In the genomic region with DNA sequence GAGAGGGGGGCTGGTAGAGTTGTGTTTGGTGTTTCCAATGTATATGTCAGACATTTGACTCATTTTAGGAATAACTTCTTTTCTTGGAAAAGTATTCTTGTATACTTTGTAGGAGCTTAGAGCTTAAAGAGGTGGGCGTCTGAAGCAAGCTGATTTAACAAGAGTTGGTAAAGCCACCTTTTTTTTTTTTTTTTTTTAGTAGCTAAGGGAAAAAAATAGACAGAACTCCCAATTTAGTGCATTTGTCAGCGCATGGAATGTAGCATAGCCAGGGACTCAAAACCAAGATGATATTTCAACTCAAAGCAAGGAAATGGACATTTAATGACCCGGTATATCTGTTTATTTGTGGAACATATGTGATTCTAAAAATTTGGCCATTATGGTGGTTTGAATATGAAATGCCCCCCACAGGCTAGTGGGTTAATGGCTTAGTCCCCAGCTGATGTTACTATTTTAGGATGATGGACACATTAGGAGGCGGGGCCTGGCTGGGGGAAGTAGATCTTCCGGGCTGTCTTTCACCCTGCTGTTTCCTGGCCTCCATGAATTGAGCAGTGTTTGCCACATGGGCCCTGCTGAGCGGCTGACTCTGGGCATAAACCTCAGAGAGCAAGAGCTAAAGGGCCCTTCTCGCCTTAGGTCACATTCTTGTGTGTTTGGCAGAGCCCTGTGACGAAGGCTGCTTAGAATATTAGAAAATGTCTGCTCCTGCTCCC, we compare ENCODE assay signal across 15 mouse cellular contexts. TPM values are rescaled to one million over a fixed set of nuclear protein-coding genes. Genes with fewer than 3 reads are reported as not detected.
DNase-seq lines count a peak whose midpoint lies in the region; ATAC-seq lines count a peak whose summit lies in the region.
"Had no signal": no experiment of that assay in that cellular context is flagged by ENCODE, and none has a peak within 500 bp of the region (broad histone marks: within the 10 kb centered on the region; RNA-seq: fewer than 3 reads in every experiment).

No protein-coding gene starts in this region.

- peaks cover 5% of the 10 kb centered on the region; the same call in 1 of the 2 replicates for H3K4me1 ChIP-seq in hindbrain, embryonic 15.5 days (replicated peaks)
- H3K4me1 ChIP-seq: stomach, embryonic 15.5 days had no signal

- no peak for ATAC-seq in hindbrain, embryonic 15.5 days (ENCODE audit: low FRiP score, low read depth)

- intact Hi-C loops in left cerebral cortex, postnatal 4 days (cut with DNase I) = no loop called here

- H3K36me3 ChIP-seq in hindbrain, embryonic 15.5 days = no peaks in the 10 kb centered on the region
- H3K36me3 ChIP-seq: stomach, embryonic 15.5 days had no signal

- no peak overlapping the region for H3K4me3 ChIP-seq in hindbrain, embryonic 15.5 days
- H3K4me3 ChIP-seq: erythroblast, embryonic 14.5 days; myocyte; stomach, embryonic 15.5 days had no signal

- no peak overlapping the region for H3K9ac ChIP-seq in hindbrain, embryonic 15.5 days
- H3K9ac ChIP-seq: stomach, embryonic 15.5 days had no signal

- no peaks in the 10 kb centered on the region for H3K9me3 ChIP-seq in hindbrain, embryonic 15.5 days
- H3K9me3 ChIP-seq: stomach, embryonic 15.5 days had no signal

- H3K27ac ChIP-seq in hindbrain, embryonic 15.5 days (replicated peaks) = 0 out of 2 replicates have a peak overlapping the region, but pooled peaks have one; percentile 17
- H3K27ac ChIP-seq: macrophage; stomach, embryonic 15.5 days had no signal

- no peaks in the 10 kb centered on the region for H3K27me3 ChIP-seq in hindbrain, embryonic 15.5 days
- H3K27me3 ChIP-seq: stomach, embryonic 15.5 days had no signal

- WGBS in hindbrain, embryonic 15.5 days = 60% methylated on average over 8 of the region's 8 CpGs

- no peak overlapping the region for H3K4me2 ChIP-seq in hindbrain, embryonic 15.5 days
- H3K4me2 ChIP-seq: stomach, embryonic 15.5 days had no signal

- peak; percentile 51 for DNase-seq in left cerebral cortex, postnatal 4 days
- DNase-seq in left cerebral cortex, adult 9 months (ENCODE audit: low spot score in 2 of 2) = no peak
- DNase-seq in ZHBTc4 (ENCODE audit: low read depth, low spot score) = peak; percentile 32
- peak; percentile 68 for DNase-seq in cerebellum, adult 8-10 months
- no peak for DNase-seq in kidney, postnatal 36 days
- no peak for DNase-seq in heart, adult 18-20 months
- no peak for DNase-seq in spleen, adult 12 weeks (ENCODE audit: low spot score)
- DNase-seq: gastrocnemius, postnatal 14 days; layer of hippocampus, postnatal 36 days; liver had no signal

RNA-seq across cellular contexts. Expression of a gene that starts 12.3 kb away (rescaled TPM):
- total RNA-seq in left cerebral cortex, postnatal 4 days (2021) = 100 to 1,000 TPM; 130 to 142 TPM
- polyA plus RNA-seq in hindbrain, embryonic 15.5 days (2015; fragmentation: Nextera tagmentation; extraction: Ambion mirVana) = 13.6 and 16.5 TPM in 2 replicates
- 1 to 10 TPM; 2.0 to 2.6 TPM for total RNA-seq in heart, adult 18-20 months (2021)
- polyA plus RNA-seq: erythroblast, embryonic 14.5 days; macrophage had no signal

Comparison
In these comparisons a context has a peak if more than half of its experiments do, and no peak if none do; other contexts are left out.
1. DNase-seq: peak in left cerebral cortex, postnatal 4 days (single experiment), ZHBTc4 (single experiment) and cerebellum, adult 8-10 months (single experiment); none in left cerebral cortex, adult 9 months (0 of 2), kidney, postnatal 36 days (0 of 2), heart, adult 18-20 months (0 of 2) and spleen, adult 12 weeks (single experiment).
2. RNA of a gene that starts 12.3 kb away (total RNA-seq): 130 to 142 TPM in left cerebral cortex, postnatal 4 days; 2.0 to 2.6 TPM in heart, adult 18-20 months; every median in the first group is over 10 times any median in the second.